Mouse (Mus musculus) liver, embryonic 11.5 days (tissue): ENCODE measurements around the gene Bbs9. TPM values are rescaled to one million over a fixed set of nuclear protein-coding genes. Genes with fewer than 3 reads are reported as not detected.
A peak's percentile ranks its signal among the peaks of the same experiment; 100 is the strongest.

ENCODE experiments used
- ATAC-seq: fragments of 200-750 bp; cut with Nextera tagmentation; replicated peaks from 2 replicates; pipeline ENCODE4 v1.8.0; 2017; ENCODE audit warnings: moderate number of reproducible peaks, mild to moderate bottlenecking, moderate TSS enrichment, moderate library complexity; ENCODE audit not compliant: low FRiP score
- DNase-seq: peaks from one replicate; pipeline ENCODE4 v3.0.0-alpha.2; 2017; ENCODE audit warnings: low spot score
- H3K27ac ChIP-seq: fragments of 300-500 bp; sonication (generic); 2 replicates; pipeline ENCODE4 v1.5.1; 2014; ENCODE audit warnings: mild to moderate bottlenecking, low read depth, low read length, control low read depth
- H3K27me3 ChIP-seq: fragments of 300-500 bp; sonication (generic); replicated peaks from 2 replicates; pipeline ENCODE4 v1.6.1; 2014; ENCODE audit warnings: low read length, mixed read lengths; ENCODE audit not compliant: control insufficient read depth, insufficient read depth
- H3K36me3 ChIP-seq: fragments of 300-500 bp; sonication (generic); 2 replicates; pipeline ENCODE4 v1.6.1; 2014; ENCODE audit warnings: mild to moderate bottlenecking, low read length, moderate library complexity, mixed read lengths; ENCODE audit not compliant: control insufficient read depth, insufficient read depth
- H3K4me1 ChIP-seq: fragments of 300-500 bp; sonication (generic); replicated peaks from 2 replicates; pipeline ENCODE4 v1.6.1; 2014; ENCODE audit warnings: low read length, mixed read lengths; ENCODE audit not compliant: control insufficient read depth, insufficient read depth
- H3K4me2 ChIP-seq: fragments of 300-500 bp; sonication (generic); 2 replicates; pipeline ENCODE4 v1.6.1; 2014; ENCODE audit warnings: mild to moderate bottlenecking, control low read depth, moderate library complexity
- H3K4me3 ChIP-seq: fragments of 300-500 bp; sonication (generic); 2 replicates; pipeline ENCODE4 v1.5.1; 2014; ENCODE audit warnings: low read depth, low read length, control low read depth
- H3K9ac ChIP-seq: fragments of 300-500 bp; sonication (generic); 2 replicates; pipeline ENCODE4 v1.6.1; 2014; ENCODE audit warnings: low read depth, low read length, control low read depth
- H3K9me3 ChIP-seq: fragments of 300-500 bp; sonication (generic); 2 replicates; pipeline ENCODE4 v1.6.1; 2016; ENCODE audit warnings: low read length, inconsistent platforms, mixed read lengths; ENCODE audit not compliant: control insufficient read depth
- WGBS: fragments of 180-500 bp; shearing (Covaris S2); extraction: QIAGEN DNeasy Blood & Tissue Kit; methylation state at CpG from one replicate; pipeline ENCODE4 v1.1.7; 2014; 5-methylcytosine and 5-hydroxymethylcytosine counted together
- polyA plus RNA-seq: library from polyadenylated mRNA; unstranded; fragments of >200 nt; fragmentation: Nextera tagmentation; extraction: Ambion mirVana; gene quantifications from 2 replicates; pipeline ENCODE4 v1.2.1, GENCODE M21; 2014

The Bbs9 gene
- polyA plus RNA-seq, 1 experiment from 2014 or later, result 8.7 TPM

- Histone ChIP-seq H3K4me2 (no peak overlapping the region), H3K27ac (no peak overlapping the region), H3K9me3 (no peaks in the 10 kb centered on the region), H3K9ac (no peak overlapping the region), H3K36me3 (no peaks in the 10 kb centered on the region), H3K4me1 (peaks cover 2% of the 10 kb centered on the region), H3K4me3 (no peak overlapping the region), H3K27me3 (no peaks in the 10 kb centered on the region)
- 82% methylated on average over 7 of the region's 7 CpGs for WGBS
- no peak for ATAC-seq
- DNase-seq, result no peak
Observed at GRCm38 (mm10) chr9:22677132-22677829, 201.8 kb downstream of the Bbs9 start.

DNA sequence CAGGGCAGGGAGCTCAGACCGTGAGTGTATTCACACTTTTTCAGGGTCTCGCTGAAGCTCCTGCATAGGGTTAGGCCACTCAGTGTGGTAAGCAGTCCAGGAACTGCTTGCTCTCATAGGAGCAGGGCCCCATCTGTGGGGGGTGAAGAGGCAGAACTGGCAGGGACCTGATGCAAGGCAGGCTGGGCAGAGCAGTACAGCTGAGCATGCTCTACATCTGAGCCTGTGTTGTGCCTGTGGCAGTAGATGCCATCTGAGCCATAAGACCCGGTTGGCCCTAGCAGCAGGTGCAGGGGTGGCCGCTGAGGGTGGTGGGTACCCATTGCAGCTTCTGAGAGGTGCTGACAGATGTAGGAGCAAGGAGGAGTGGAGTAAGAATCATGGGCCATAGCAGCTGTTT, 202.5 kb downstream of the Bbs9 start:
- no peak for ATAC-seq
- WGBS, result 88% methylated on average over 4 of the region's 4 CpGs
- DNase-seq, result peak; percentile 15

GRCm38 (mm10) chr9:22678496-22678895, 203.0 kb downstream of the Bbs9 start:
- Histone ChIP-seq H3K36me3 (no peaks in the 10 kb centered on the region), H3K4me1 (peaks cover 2% of the 10 kb centered on the region), H3K4me3 (no peak overlapping the region), H3K9me3 (no peaks in the 10 kb centered on the region), H3K9ac (no peak overlapping the region), H3K27me3 (no peaks in the 10 kb centered on the region), H3K4me2 (no peak overlapping the region), H3K27ac (no peak overlapping the region)
- 86% methylated on average over 4 of the region's 4 CpGs for WGBS
- DNase-seq (no peak), ATAC-seq (no peak)

More for the DNA sequence above, 202.5 kb downstream of the Bbs9 start:
- Histone ChIP-seq H3K4me2 (no peak overlapping the region), H3K4me1 (peaks cover 2% of the 10 kb centered on the region), H3K27me3 (no peaks in the 10 kb centered on the region), H3K27ac (no peak overlapping the region), H3K9me3 (no peaks in the 10 kb centered on the region), H3K36me3 (no peaks in the 10 kb centered on the region), H3K9ac (no peak overlapping the region), H3K4me3 (no peak overlapping the region)

DNA sequence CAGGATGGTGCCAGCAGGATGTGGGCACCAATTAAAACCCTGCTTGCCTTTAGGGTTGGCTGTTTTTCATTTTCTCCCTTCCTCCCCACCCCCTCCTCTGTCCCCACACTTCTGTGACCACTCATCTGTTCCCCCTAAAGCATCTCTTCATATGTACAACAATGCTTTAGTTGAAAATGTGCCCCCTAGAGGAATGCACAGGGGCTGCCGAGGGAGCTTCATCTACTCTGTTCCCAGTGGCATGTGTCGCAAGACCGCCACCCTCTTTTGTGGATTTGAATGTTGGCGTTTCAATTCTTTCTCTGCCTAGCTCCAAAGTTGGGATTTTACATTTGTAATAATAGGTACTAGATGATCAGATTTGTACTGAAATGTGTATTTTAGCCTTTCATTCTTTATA, 204.0 kb downstream of the Bbs9 start:
- ATAC-seq (peak; percentile 39; the same call in 1 of the 2 replicates), DNase-seq (peak; percentile 24)
- Histone ChIP-seq H3K4me1 (peaks cover 2% of the 10 kb centered on the region), H3K9me3 (no peaks in the 10 kb centered on the region), H3K4me2 (no peak overlapping the region), H3K9ac (no peak overlapping the region), H3K27ac (no peak overlapping the region), H3K27me3 (no peaks in the 10 kb centered on the region), H3K4me3 (no peak overlapping the region), H3K36me3 (no peaks in the 10 kb centered on the region)
- 79% methylated on average over 4 of the region's 4 CpGs for WGBS

GRCm38 (mm10) chr9:22680031-22680430, 204.5 kb downstream of the Bbs9 start:
- DNase-seq, result peak; percentile 22
- Histone ChIP-seq H3K27ac (no peak overlapping the region), H3K4me1 (peaks cover 2% of the 10 kb centered on the region), H3K27me3 (no peaks in the 10 kb centered on the region), H3K4me3 (no peak overlapping the region), H3K36me3 (no peaks in the 10 kb centered on the region), H3K9me3 (no peaks in the 10 kb centered on the region), H3K9ac (no peak overlapping the region), H3K4me2 (peak overlapping the region; percentile 12; the same call in 1 of the 2 replicates)
- WGBS, result 41% methylated on average over 12 of the region's 12 CpGs
- peak; percentile 65 for ATAC-seq

GRCm38 (mm10) chr9:22680484-22680883, 205.0 kb downstream of the Bbs9 start:
- DNase-seq, result no peak
- WGBS, result 68% methylated on average over 1 of the region's 1 CpGs

GRCm38 (mm10) chr9:22683786-22684185, 208.3 kb downstream of the Bbs9 start:
- Histone ChIP-seq H3K9ac (no peak overlapping the region), H3K9me3 (no peaks in the 10 kb centered on the region), H3K27me3 (no peaks in the 10 kb centered on the region), H3K36me3 (no peaks in the 10 kb centered on the region), H3K4me1 (peaks cover 2% of the 10 kb centered on the region), H3K4me3 (no peak overlapping the region), H3K4me2 (no peak overlapping the region), H3K27ac (no peak overlapping the region)
- ATAC-seq, result no peak
- 82% methylated on average over 3 of the region's 3 CpGs for WGBS
- no peak for DNase-seq

More at GRCm38 (mm10) chr9:22680484-22680883, 205.0 kb downstream of the Bbs9 start:
- Histone ChIP-seq H3K27ac (no peak overlapping the region), H3K9me3 (no peaks in the 10 kb centered on the region), H3K4me2 (no peak overlapping the region), H3K27me3 (no peaks in the 10 kb centered on the region), H3K4me1 (peaks cover 2% of the 10 kb centered on the region), H3K9ac (no peak overlapping the region), H3K4me3 (no peak overlapping the region), H3K36me3 (no peaks in the 10 kb centered on the region)
- no peak for ATAC-seq

- H3K36me3 ChIP-seq, result no peaks in the 10 kb centered on the region
- no peak overlapping the region for H3K9ac ChIP-seq
- no peaks in the 10 kb centered on the region; the same call in 1 of the 2 replicates for H3K4me1 ChIP-seq
- ATAC-seq, result no peak
- no peak overlapping the region for H3K4me3 ChIP-seq
- DNase-seq, result peak; percentile 3
- no peak overlapping the region for H3K27ac ChIP-seq
- WGBS, result 71% methylated on average over 6 of the region's 6 CpGs
- H3K27me3 ChIP-seq, result no peaks in the 10 kb centered on the region
- H3K9me3 ChIP-seq, result no peaks in the 10 kb centered on the region
- H3K4me2 ChIP-seq, result no peak overlapping the region
Observed at GRCm38 (mm10) chr9:22686765-22687472, 211.4 kb downstream of the Bbs9 start.
